Mouse (Mus musculus) neural tube, embryonic 13.5 days (tissue): Measurements from ENCODE around the gene Chd6. TPM values are rescaled to one million over a fixed set of nuclear protein-coding genes. Genes with fewer than 3 reads are reported as not detected.

Source experiments
- ATAC-seq: fragments of 200-750 bp; cut with Nextera tagmentation; 2 replicates; pipeline ENCODE4 v1.8.0; 2017; ENCODE audit warnings: low read depth, mild to moderate bottlenecking, moderate TSS enrichment, moderate library complexity
- H3K27ac ChIP-seq: fragments of 300-500 bp; sonication (generic); replicated peaks from 2 replicates; pipeline ENCODE4 v1.5.1; 2015; ENCODE audit warnings: moderate library complexity, mild to moderate bottlenecking, inconsistent platforms
- H3K27me3 ChIP-seq: fragments of 300-500 bp; sonication (generic); 2 replicates; pipeline ENCODE4 v1.6.1; 2015; ENCODE audit warnings: mild to moderate bottlenecking, inconsistent platforms
- H3K36me3 ChIP-seq: fragments of 300-500 bp; sonication (generic); 2 replicates; pipeline ENCODE4 v1.6.1; 2015; ENCODE audit warnings: mild to moderate bottlenecking, inconsistent platforms
- H3K4me1 ChIP-seq: fragments of 300-500 bp; sonication (generic); replicated peaks from 2 replicates; pipeline ENCODE4 v1.6.1; 2015; ENCODE audit warnings: inconsistent platforms
- H3K4me2 ChIP-seq: fragments of 300-500 bp; sonication (generic); 2 replicates; pipeline ENCODE4 v1.6.1; 2015; ENCODE audit warnings: inconsistent platforms, mild to moderate bottlenecking, moderate library complexity
- H3K4me3 ChIP-seq: fragments of 300-500 bp; sonication (generic); 2 replicates; pipeline ENCODE4 v1.5.1; 2015; ENCODE audit warnings: mild to moderate bottlenecking, inconsistent platforms
- H3K9ac ChIP-seq: fragments of 300-500 bp; sonication (generic); 2 replicates; pipeline ENCODE4 v1.6.1; 2015; ENCODE audit warnings: moderate library complexity, mild to moderate bottlenecking, inconsistent platforms
- H3K9me3 ChIP-seq: fragments of 300-500 bp; sonication (generic); 2 replicates; pipeline ENCODE4 v1.6.1; 2016; ENCODE audit warnings: inconsistent platforms
- WGBS: fragments of 180-500 bp; shearing (Covaris S2); methylation state at CpG from one replicate; pipeline ENCODE4 v1.1.7; 2015; 5-methylcytosine and 5-hydroxymethylcytosine counted together
- polyA plus RNA-seq: library from polyadenylated mRNA; unstranded; fragments of >200 nt; fragmentation: Nextera tagmentation; extraction: Ambion mirVana; gene quantifications from 2 replicates; pipeline ENCODE4 v1.2.1, GENCODE M21; 2015

The Chd6 gene
- polyA plus RNA-seq, 1 experiment from 2014 or later = 37.6 TPM

DNA sequence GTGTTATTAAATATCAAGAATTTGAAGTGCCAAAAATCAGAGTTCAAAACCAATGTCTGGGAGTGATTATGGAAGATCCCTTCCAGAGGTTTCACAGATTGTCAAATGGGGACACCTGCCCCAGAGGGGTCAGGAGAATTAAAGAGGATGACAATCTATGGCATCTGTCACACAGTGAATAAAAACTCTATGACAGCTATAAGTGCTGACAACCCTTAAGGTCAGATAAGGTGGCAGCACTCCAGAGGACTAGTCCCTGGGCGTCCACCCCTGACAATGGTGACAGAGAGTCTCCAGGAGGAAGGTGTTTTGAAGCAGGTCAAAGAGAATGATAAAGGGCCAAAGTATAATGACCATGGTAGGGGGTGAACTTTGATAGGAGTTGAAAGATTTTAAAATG lies 44.0 kb downstream of the Chd6 start:
- H3K9me3 ChIP-seq = no peaks in the 10 kb centered on the region
- no peak overlapping the region for H3K27ac ChIP-seq
- no peak overlapping the region for H3K4me3 ChIP-seq
- 66% methylated on average over 1 of the region's 1 CpGs for WGBS
- H3K27me3 ChIP-seq = no peaks in the 10 kb centered on the region
- peaks cover 7% of the 10 kb centered on the region; the same call in 1 of the 2 replicates for H3K36me3 ChIP-seq
- no peak for ATAC-seq
- H3K4me2 ChIP-seq = no peak overlapping the region
- H3K4me1 ChIP-seq = no peaks in the 10 kb centered on the region; the same call in 1 of the 2 replicates
- H3K9ac ChIP-seq = no peak overlapping the region

DNA sequence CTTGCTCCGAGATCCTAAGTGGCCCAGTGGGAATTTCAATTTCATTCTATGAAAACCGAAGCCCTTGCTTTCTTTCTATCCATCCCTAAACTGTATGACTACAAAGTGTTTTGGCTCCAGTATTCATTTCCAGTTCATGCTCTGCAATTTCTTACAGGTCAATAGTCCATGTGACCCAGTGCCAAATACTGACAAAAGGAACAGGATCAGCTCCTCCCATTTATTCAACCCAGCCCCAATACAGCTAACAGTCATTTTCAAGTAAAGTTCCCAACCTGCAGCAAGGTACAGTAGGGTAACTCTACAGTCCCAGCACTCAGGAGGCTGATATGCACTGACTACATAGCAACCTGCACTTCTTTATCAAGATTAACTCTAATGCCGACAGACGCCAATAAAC lies 50.0 kb downstream of the Chd6 start:
- WGBS = 78% methylated on average over 4 of the region's 4 CpGs
- Histone ChIP-seq H3K4me1 (peaks cover 5% of the 10 kb centered on the region; the same call in 1 of the 2 replicates), H3K27me3 (no peaks in the 10 kb centered on the region), H3K27ac (no peak overlapping the region), H3K4me3 (no peak overlapping the region), H3K4me2 (no peak overlapping the region), H3K9me3 (no peaks in the 10 kb centered on the region), H3K9ac (no peak overlapping the region), H3K36me3 (no peaks in the 10 kb centered on the region)
- no peak for ATAC-seq

DNA sequence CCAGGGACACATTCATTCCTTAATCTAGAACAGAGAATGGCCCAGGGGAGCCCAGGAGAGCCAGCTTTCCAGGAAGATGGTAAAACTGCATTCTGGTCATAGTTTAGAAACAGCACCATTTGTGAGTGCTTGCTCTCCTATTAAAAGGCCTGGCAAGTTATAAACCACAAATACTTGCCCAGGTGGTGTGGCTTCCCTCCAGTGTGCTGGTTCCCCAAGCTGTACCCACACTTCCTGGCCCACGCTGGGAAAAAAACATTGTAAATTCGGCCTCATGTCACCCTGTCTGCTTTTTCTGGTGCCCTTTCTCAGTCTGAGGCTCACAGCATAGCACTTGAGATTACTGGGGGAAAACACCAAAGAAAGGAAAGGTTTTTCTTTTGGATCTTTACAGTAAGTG lies 55.1 kb downstream of the Chd6 start:
- no peaks in the 10 kb centered on the region for H3K9me3 ChIP-seq
- peaks cover 21% of the 10 kb centered on the region for H3K36me3 ChIP-seq
- H3K4me2 ChIP-seq = no peak overlapping the region
- peaks cover 2% of the 10 kb centered on the region; the same call in 1 of the 2 replicates for H3K4me1 ChIP-seq
- 83% methylated on average over 2 of the region's 2 CpGs for whole genome bisulfite sequencing
- no peak for ATAC-seq
- H3K27ac ChIP-seq = no peak overlapping the region
- H3K9ac ChIP-seq = no peak overlapping the region
- H3K4me3 ChIP-seq = no peak overlapping the region
- H3K27me3 ChIP-seq = no peaks in the 10 kb centered on the region

DNA sequence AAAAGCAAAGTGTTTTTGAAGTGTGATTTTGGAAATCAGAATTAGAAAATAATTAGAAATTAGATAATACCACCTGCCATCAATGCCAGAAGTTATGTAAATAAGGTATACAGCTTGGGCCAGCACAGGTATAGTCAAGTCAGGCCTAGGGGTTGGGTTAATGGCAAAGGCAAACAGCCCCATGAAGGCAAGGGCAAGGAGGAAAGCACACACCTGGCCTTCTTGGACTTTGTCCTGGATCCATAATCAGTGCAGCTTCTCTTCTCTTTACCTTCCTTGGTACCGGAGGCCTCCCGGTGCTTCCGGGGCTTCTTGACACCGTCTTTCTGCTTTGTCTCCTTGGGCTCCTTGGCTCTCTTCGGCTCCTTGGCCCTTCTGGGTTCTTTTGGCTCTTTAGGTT lies 56.7 kb downstream of the Chd6 start:
- Histone ChIP-seq H3K9me3 (no peaks in the 10 kb centered on the region), H3K4me3 (no peak overlapping the region), H3K4me1 (no peaks in the 10 kb centered on the region; the same call in 1 of the 2 replicates), H3K9ac (no peak overlapping the region), H3K27ac (no peak overlapping the region), H3K4me2 (no peak overlapping the region), H3K36me3 (peaks cover 23% of the 10 kb centered on the region), H3K27me3 (no peaks in the 10 kb centered on the region)
- 95% methylated on average over 5 of the region's 5 CpGs for WGBS
- no peak for ATAC-seq

DNA sequence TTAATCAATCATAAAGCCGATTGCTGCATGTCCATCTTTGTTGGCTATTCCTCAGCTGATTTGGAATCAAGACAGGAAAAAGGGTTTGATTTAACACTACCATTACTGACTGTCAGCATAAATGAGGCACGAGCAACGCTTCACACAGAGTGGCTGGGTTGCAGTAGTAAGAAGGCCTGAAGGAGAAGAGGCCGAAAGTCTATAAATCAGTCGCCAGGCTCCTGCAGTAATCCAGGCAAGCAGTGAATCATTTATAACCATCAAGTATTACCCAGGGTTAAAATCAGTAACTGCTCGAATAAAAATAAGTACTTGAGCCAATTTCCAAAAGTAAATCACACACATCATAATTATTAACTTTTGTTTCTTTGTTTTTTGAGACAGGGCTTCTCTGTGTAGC lies 59.4 kb downstream of the Chd6 start:
- no peaks in the 10 kb centered on the region; the same call in 1 of the 2 replicates for H3K4me1 ChIP-seq
- no peaks in the 10 kb centered on the region for H3K9me3 ChIP-seq
- ATAC-seq = no peak
- H3K36me3 ChIP-seq = peaks cover 38% of the 10 kb centered on the region
- no peak overlapping the region for H3K4me3 ChIP-seq
- H3K27me3 ChIP-seq = no peaks in the 10 kb centered on the region
- H3K9ac ChIP-seq = no peak overlapping the region
- WGBS = 65% methylated on average over 6 of the region's 6 CpGs
- no peak overlapping the region for H3K27ac ChIP-seq
- no peak overlapping the region for H3K4me2 ChIP-seq

DNA sequence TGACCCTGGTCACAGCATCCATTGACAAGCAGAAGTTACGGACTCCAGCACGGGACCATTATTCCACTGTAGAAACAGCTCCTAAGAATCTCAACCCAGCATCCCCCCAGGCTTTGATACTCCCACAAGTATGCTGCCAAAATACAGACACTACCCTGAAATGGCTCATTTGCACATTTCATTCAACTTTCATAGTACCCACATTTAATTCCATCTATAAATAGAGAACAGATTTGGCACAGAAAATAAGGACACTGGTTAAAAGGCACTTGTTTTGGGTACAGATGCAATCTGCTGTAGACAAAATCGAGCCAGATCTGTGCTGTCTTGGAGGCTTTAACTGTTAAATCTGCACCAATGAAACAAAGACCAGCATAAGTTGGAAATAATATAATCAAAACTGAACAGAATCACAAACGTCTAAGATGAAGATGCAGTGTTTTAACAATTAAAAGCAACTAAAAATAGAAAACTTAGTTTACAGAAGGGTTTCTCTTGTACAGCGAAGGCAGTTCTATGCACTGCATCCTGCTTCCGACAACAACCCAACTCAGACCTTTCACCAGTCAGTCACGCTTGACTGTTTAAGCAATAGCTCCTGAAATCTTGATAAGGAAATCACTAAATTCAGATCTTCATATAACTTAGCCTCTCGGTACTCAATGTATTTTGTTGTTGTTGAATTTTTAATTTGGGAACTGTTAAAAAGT lies 64.2 kb downstream of the Chd6 start:
- Histone ChIP-seq H3K9ac (no peak overlapping the region), H3K27me3 (no peaks in the 10 kb centered on the region), H3K4me2 (no peak overlapping the region), H3K4me3 (no peak overlapping the region), H3K27ac (no peak overlapping the region), H3K36me3 (peaks cover 45% of the 10 kb centered on the region), H3K4me1 (no peaks in the 10 kb centered on the region; the same call in 1 of the 2 replicates), H3K9me3 (no peaks in the 10 kb centered on the region)
- no peak for ATAC-seq
- 89% methylated on average over 8 of the region's 8 CpGs for WGBS

DNA sequence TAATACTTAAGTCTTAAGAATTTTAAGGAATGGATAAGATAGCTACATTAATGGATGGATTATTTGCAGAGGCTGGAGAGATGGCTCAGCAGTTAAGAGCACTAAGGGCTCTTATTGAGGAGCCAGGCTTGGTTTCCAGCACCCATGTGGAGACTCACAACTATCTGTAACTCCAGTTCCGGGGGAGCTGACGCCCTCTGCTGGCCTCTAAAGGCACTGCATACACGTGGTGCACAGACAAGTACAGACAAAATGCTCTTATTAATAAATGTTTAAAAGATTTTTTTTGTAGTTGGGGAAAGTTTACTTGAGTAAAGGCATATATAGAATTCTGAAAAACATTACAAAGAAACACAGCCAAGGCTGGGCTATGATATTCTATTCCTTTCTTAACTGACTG lies 66.0 kb downstream of the Chd6 start:
- no peaks in the 10 kb centered on the region for H3K27me3 ChIP-seq
- H3K4me3 ChIP-seq = no peak overlapping the region
- H3K36me3 ChIP-seq = peaks cover 63% of the 10 kb centered on the region
- H3K9ac ChIP-seq = no peak overlapping the region
- no peaks in the 10 kb centered on the region for H3K9me3 ChIP-seq
- no peak for ATAC-seq
- no peak overlapping the region for H3K27ac ChIP-seq
- 68% methylated on average over 3 of the region's 3 CpGs for WGBS
- H3K4me2 ChIP-seq = no peak overlapping the region
- H3K4me1 ChIP-seq = no peaks in the 10 kb centered on the region

DNA sequence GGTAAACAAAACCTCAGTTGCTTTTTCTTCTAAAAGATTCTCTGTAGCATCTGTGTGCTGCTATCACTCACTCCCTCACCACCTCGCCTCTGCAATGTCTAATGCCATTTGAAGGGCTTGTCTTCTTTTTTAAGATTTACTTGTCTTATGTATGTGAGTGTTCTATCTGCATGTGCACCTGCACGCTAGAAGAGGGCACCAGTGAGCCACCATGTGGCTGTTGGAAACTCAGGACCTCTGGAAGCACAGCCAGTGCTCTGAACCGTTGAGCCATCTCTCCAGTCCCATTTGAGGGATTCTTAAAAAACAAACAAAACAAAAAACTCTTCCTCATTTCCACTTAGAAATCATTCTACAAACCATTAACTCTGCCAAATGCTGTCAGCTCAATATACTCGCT lies 68.1 kb downstream of the Chd6 start:
- Histone ChIP-seq H3K4me2 (no peak overlapping the region), H3K27me3 (no peaks in the 10 kb centered on the region), H3K9ac (no peak overlapping the region), H3K9me3 (no peaks in the 10 kb centered on the region), H3K4me1 (no peaks in the 10 kb centered on the region), H3K36me3 (peaks cover 65% of the 10 kb centered on the region), H3K27ac (no peak overlapping the region), H3K4me3 (no peak overlapping the region)
- WGBS = 81% methylated on average over 4 of the region's 4 CpGs
- no peak for ATAC-seq

DNA sequence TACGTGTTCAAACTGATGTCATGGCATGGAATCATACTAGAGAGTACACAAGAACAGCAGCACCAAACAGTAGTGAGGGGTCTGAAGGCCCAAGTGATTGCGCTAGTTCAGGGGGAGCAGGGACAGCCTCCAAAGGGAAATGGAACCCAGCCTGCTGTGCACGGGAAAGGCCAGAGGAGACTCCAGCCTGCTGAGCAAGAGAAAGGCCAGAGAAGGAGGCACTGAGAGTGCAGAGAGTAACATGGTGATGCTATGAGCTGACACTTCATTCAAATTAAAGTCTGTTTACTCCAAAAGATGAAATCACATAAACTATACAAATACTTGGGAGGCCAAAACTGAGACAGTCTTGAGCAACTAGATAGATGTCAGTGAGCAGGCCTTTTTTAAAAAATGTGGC lies 71.1 kb downstream of the Chd6 start:
- no peak overlapping the region for H3K4me2 ChIP-seq
- H3K4me1 ChIP-seq = no peaks in the 10 kb centered on the region
- no peaks in the 10 kb centered on the region for H3K9me3 ChIP-seq
- H3K36me3 ChIP-seq = peaks cover 65% of the 10 kb centered on the region
- H3K27me3 ChIP-seq = no peaks in the 10 kb centered on the region
- WGBS = 87% methylated on average over 3 of the region's 3 CpGs
- no peak overlapping the region for H3K27ac ChIP-seq
- no peak overlapping the region for H3K9ac ChIP-seq
- ATAC-seq = no peak
- H3K4me3 ChIP-seq = no peak overlapping the region

DNA sequence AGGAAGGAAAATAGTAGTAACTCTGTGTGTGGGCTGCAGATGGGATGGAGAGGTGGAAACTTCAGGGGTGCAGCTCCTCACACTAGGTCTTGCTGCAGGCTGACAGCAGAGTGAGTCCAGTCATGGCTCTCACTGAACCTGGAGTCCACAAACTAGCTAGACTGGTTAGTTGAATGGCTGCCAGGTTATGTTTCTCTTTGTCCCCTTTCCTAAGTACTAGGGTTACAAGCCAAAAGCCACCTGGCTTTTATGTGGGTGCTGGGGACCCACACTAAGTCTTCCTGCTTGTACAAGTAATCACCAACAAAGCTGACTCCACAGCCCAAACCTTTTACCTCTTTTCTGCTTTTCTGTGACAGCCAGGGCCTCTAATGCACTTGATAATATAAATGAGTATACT lies 75.7 kb downstream of the Chd6 start:
- Histone ChIP-seq H3K9me3 (no peaks in the 10 kb centered on the region), H3K27ac (no peak overlapping the region), H3K4me1 (no peaks in the 10 kb centered on the region), H3K4me3 (no peak overlapping the region), H3K4me2 (no peak overlapping the region), H3K9ac (no peak overlapping the region), H3K27me3 (no peaks in the 10 kb centered on the region), H3K36me3 (peaks cover 57% of the 10 kb centered on the region)
- no peak for ATAC-seq

DNA sequence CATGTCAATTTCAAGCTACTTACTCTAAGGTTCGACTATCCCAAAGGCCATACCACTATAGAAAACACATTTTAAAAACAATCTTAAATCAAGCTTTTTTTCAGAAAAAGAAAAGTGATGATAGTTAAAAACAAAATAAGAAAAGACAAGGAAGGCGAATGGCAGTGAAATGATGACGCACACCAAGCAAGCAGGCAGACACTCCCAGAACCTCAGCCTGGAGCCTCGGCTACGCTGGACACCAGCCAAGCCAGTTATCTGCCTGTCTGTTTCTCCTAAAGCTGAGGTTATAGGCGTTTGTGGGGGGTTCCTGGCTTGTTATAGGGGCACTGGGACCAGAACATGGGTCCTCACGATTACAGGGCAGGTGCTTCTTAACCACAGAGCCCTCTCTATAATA lies 76.5 kb downstream of the Chd6 start:
- H3K4me3 ChIP-seq = no peak overlapping the region
- no peaks in the 10 kb centered on the region for H3K4me1 ChIP-seq
- 85% methylated on average over 7 of the region's 7 CpGs for WGBS
- ATAC-seq = no peak
- H3K27ac ChIP-seq = no peak overlapping the region
- H3K36me3 ChIP-seq = peaks cover 55% of the 10 kb centered on the region
- no peaks in the 10 kb centered on the region for H3K27me3 ChIP-seq
- H3K4me2 ChIP-seq = no peak overlapping the region
- no peaks in the 10 kb centered on the region for H3K9me3 ChIP-seq
- no peak overlapping the region for H3K9ac ChIP-seq

DNA sequence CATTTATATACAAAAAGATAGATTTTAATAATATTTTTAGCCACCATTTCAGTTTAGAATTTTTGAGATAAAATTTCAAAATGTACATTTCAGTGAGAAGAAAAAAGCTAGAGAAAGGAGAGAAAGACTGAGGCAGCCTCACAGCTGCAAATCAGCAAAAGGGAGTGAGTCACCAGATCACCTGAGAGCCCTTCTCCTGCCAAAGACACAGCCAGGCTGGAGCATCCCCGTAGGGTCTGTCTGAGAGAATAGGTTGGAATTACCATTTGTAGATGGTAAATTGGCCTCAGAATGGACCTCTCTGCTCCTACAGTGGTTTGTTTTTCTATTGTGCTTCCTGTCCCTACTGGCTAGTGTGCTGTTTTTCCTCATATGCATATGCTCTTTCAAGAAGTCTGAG lies 84.3 kb downstream of the Chd6 start:
- H3K36me3 ChIP-seq = peaks cover 79% of the 10 kb centered on the region
- no peak overlapping the region for H3K9ac ChIP-seq
- 86% methylated on average over 1 of the region's 1 CpGs for WGBS
- H3K27me3 ChIP-seq = no peaks in the 10 kb centered on the region
- H3K4me3 ChIP-seq = no peak overlapping the region
- no peak for ATAC-seq
- H3K4me2 ChIP-seq = no peak overlapping the region
- H3K27ac ChIP-seq = no peak overlapping the region
- H3K9me3 ChIP-seq = no peaks in the 10 kb centered on the region
- H3K4me1 ChIP-seq = no peaks in the 10 kb centered on the region

DNA sequence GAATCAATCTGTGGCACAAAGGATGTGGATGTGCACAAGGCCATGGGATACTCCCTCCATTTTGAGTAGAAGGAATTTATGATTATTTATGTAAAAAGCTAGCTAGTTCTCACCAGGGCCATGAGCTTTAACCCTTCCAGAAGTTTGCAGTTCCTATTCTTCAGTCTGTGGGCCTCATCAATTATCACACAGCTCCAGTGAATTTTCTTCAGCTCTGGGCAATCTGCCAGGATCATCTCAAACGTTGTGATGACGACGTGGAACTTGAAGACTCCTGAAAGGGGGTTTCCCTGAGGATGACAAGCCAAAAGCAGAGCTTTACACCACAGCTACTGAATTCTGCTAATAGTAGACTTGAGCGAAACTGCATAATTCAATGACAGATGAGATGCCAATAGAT lies 91.0 kb downstream of the Chd6 start:
- H3K4me2 ChIP-seq = no peak overlapping the region
- no peak overlapping the region for H3K9ac ChIP-seq
- H3K9me3 ChIP-seq = no peaks in the 10 kb centered on the region
- no peaks in the 10 kb centered on the region for H3K4me1 ChIP-seq
- no peak overlapping the region for H3K27ac ChIP-seq
- no peak for ATAC-seq
- no peaks in the 10 kb centered on the region for H3K27me3 ChIP-seq
- peaks cover 90% of the 10 kb centered on the region for H3K36me3 ChIP-seq
- no peak overlapping the region for H3K4me3 ChIP-seq
- WGBS = 57% methylated on average over 4 of the region's 4 CpGs
